Mouse (Mus musculus) CD8-positive naive resting alpha-beta T cell, adult 57 days (primary cell): Measurements from ENCODE around the gene Noc3l. TPM values are rescaled to one million over a fixed set of nuclear protein-coding genes. Genes with fewer than 3 reads are reported as not detected.

Experiments
- total RNA-seq: library from RNA; stranded (reverse); gene quantifications from one replicate; pipeline ENCODE4 v1.2.4, GENCODE M21; 2023

Gene Noc3l
- total RNA-seq = 20.9 TPM

DNA sequence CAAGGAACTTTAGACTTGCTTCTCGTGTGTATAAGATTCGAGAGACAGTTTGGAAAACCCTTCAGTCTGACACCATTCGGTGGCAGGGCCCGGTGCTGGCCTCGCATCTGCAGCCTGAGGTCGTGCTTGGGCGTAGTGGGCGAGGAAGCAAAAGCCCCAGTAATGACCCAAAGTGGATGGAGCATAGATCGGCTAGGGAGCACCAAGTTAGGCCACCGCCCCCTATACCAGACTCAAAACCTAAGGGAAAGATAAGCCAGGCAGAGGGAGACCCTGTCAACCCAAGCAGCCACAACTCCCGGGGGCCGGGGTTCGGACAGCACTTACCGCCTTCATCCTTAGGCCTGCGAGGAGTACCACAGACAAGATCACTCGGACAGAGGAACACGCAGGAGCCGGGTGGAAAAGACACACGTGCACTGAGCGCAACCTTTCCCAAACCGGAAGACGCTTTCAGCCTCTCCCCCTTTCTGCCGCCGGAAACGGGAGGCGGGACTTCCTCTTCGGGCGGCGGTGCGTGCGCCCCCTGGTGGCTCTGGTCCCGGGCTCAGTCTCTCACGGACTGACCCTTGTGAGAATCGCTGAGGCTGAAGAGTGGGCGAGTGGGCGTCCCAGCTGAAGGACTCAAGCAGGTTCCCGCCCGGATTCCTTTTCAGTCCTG, at the start of gene Noc3l:
Gene Noc3l, minus strand, starts transcription at position 472 of the 661 bp plus-strand sequence.

DNA sequence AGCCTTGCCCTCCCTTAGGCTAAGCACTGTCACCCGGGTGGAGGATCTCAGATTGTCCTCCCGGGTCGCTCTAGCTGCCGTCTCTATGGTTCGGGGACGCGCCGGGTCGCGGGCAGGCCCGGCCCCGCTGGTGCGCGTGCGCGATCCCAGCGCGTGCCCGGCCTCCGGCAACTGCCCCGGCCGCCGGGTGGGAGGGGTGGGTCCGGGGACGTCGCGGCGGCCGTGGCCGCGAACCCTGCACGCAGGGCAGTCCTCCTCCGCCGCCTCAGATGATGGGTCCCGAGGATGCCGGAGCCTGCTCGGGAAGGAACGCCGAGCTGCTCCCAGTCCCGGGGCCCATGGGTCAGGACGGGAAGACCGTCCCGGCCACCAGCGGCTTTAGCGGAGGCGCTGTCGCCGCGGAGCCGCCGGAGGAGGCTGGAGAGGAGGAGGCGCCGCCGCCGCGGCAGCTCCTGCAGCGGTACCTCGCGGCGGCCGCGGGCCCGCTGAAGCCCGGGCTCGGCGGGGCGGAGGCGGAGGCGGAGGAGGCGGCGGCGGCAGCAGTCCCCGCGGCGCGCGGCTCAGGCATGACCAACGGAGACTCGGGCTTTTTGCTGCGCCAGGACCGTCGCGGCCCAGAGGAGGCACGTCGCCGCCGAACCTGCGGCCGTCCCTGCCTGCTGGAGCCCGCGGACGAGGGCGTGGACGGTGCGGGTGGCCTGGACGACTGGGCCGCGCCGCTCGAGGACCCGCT, 17.6 kb upstream of the Noc3l start, which contains the start of gene Tbc1d12:
Gene Tbc1d12, plus strand, starts transcription at position 142 of the 733 bp plus-strand sequence.

Other genes starting within 250 kb of the Noc3l start
- gene Tbc1d12, start 17.3 kb upstream of the Noc3l start, total RNA-seq = 2.2 TPM
- gene Hells, start 111.7 kb upstream of the Noc3l start, total RNA-seq = 9.4 TPM
- gene Cyp2c55, start 187.8 kb upstream of the Noc3l start, total RNA-seq = not detected
- not detected for gene Cyp2c65, start 241.8 kb upstream of the Noc3l start, total RNA-seq